Mouse (Mus musculus): Measurements from ENCODE around the gene Cyp46a1. TPM values are rescaled to one million over a fixed set of nuclear protein-coding genes. Genes with fewer than 3 reads are reported as not detected.
A peak's percentile ranks its signal among the peaks of the same experiment; 100 is the strongest.

Cyp46a1 gene
- 4.3 and 5.5 TPM in 2 replicates for polyA plus RNA-seq (2014; fragmentation: Nextera tagmentation; extraction: Ambion mirVana)

- 0% methylated on average over 37 of the region's 56 CpGs for WGBS (ENCODE audit: insufficient replicate concordance)
- peaks cover 45% of the 10 kb centered on the region for H3K27me3 ChIP-seq (ENCODE audit: control insufficient read depth, insufficient read depth, low read length)
Measured at GRCm38 (mm10) chr12:108333895-108334445, at the start of gene Cyp46a1. Gene Cyp46a1, plus strand, starts transcription at chr12:108334381.

GRCm38 (mm10) chr12:108284455-108285224, 49.5 kb upstream of the Cyp46a1 start:
- no peaks in the 10 kb centered on the region for H3K27me3 ChIP-seq (ENCODE audit: control insufficient read depth, insufficient read depth, low read length)
- no peak for ATAC-seq (replicated peaks; ENCODE audit: insufficient number of reproducible peaks, low FRiP score, low TSS enrichment)
- H3K36me3 ChIP-seq (ENCODE audit: control insufficient read depth, insufficient read depth, low read length) = no peaks in the 10 kb centered on the region

More at GRCm38 (mm10) chr12:108333895-108334445, at the start of gene Cyp46a1:
- Histone ChIP-seq H3K9me3 (replicated peaks; ENCODE audit: control insufficient read depth, low read length) (no peaks in the 10 kb centered on the region), H3K4me1 (ENCODE audit: control insufficient read depth, insufficient read depth, low read length) (peaks cover 9% of the 10 kb centered on the region), H3K27ac (ENCODE audit: low read depth, low read length) (peak within 1 kb of the TSS; percentile 51; the same call in 1 of the 2 replicates), H3K36me3 (ENCODE audit: control insufficient read depth, insufficient read depth, low read length) (no peaks in the 10 kb centered on the region), H3K4me3 (ENCODE audit: low read depth, low read length) (peak within 1 kb of the TSS; percentile 62), H3K9ac (ENCODE audit: low read depth, low read length) (peak within 1 kb of the TSS; percentile 69), H3K4me2 (peak within 1 kb of the TSS; percentile 97)
- peak; percentile 90 for ATAC-seq (replicated peaks; ENCODE audit: insufficient number of reproducible peaks, low FRiP score, low TSS enrichment)

GRCm38 (mm10) chr12:108285225-108286011, 48.8 kb upstream of the Cyp46a1 start:
- no peaks in the 10 kb centered on the region for H3K36me3 ChIP-seq (ENCODE audit: control insufficient read depth, insufficient read depth, low read length)
- no peak for ATAC-seq (replicated peaks; ENCODE audit: insufficient number of reproducible peaks, low FRiP score, low TSS enrichment)
- peaks cover 13% of the 10 kb centered on the region; the same call in 1 of the 2 replicates for H3K4me1 ChIP-seq (ENCODE audit: control insufficient read depth, insufficient read depth, low read length)
- 33% methylated on average over 11 of the region's 11 CpGs for WGBS (ENCODE audit: insufficient replicate concordance)
- no peaks in the 10 kb centered on the region for H3K9me3 ChIP-seq (replicated peaks; ENCODE audit: control insufficient read depth, low read length)
- no peak overlapping the region for H3K27ac ChIP-seq (ENCODE audit: low read depth, low read length)
- H3K9ac ChIP-seq (ENCODE audit: low read depth, low read length) = no peak overlapping the region
- H3K4me3 ChIP-seq (ENCODE audit: low read depth, low read length) = no peak overlapping the region
- no peaks in the 10 kb centered on the region for H3K27me3 ChIP-seq (ENCODE audit: control insufficient read depth, insufficient read depth, low read length)
- peak overlapping the region; percentile 29 for H3K4me2 ChIP-seq

More at GRCm38 (mm10) chr12:108284455-108285224, 49.5 kb upstream of the Cyp46a1 start:
- H3K4me3 ChIP-seq (ENCODE audit: low read depth, low read length) = no peak overlapping the region
- WGBS (ENCODE audit: insufficient replicate concordance) = 29% methylated on average over 14 of the region's 14 CpGs
- H3K27ac ChIP-seq (ENCODE audit: low read depth, low read length) = no peak overlapping the region
- H3K9ac ChIP-seq (ENCODE audit: low read depth, low read length) = no peak overlapping the region
- H3K9me3 ChIP-seq (replicated peaks; ENCODE audit: control insufficient read depth, low read length) = no peaks in the 10 kb centered on the region
- H3K4me1 ChIP-seq (ENCODE audit: control insufficient read depth, insufficient read depth, low read length) = peaks cover 13% of the 10 kb centered on the region; the same call in 1 of the 2 replicates
- peak overlapping the region; percentile 29 for H3K4me2 ChIP-seq

- 74% methylated on average over 4 of the region's 4 CpGs for WGBS (ENCODE audit: insufficient replicate concordance)
- H3K9ac ChIP-seq (ENCODE audit: low read depth, low read length) = no peak overlapping the region
- no peak overlapping the region for H3K4me2 ChIP-seq
- H3K36me3 ChIP-seq (ENCODE audit: control insufficient read depth, insufficient read depth, low read length) = no peaks in the 10 kb centered on the region
- H3K27ac ChIP-seq (ENCODE audit: low read depth, low read length) = no peak overlapping the region
- H3K9me3 ChIP-seq (replicated peaks; ENCODE audit: control insufficient read depth, low read length) = no peaks in the 10 kb centered on the region
- no peaks in the 10 kb centered on the region for H3K27me3 ChIP-seq (ENCODE audit: control insufficient read depth, insufficient read depth, low read length)
- no peak for ATAC-seq (replicated peaks; ENCODE audit: insufficient number of reproducible peaks, low FRiP score, low TSS enrichment)
- peaks cover 13% of the 10 kb centered on the region; the same call in 1 of the 2 replicates for H3K4me1 ChIP-seq (ENCODE audit: control insufficient read depth, insufficient read depth, low read length)
- H3K4me3 ChIP-seq (ENCODE audit: low read depth, low read length) = no peak overlapping the region
Measured at GRCm38 (mm10) chr12:108286381-108286780, 47.8 kb upstream of the Cyp46a1 start.

- no peak for ATAC-seq (replicated peaks; ENCODE audit: insufficient number of reproducible peaks, low FRiP score, low TSS enrichment)
- no peak overlapping the region for H3K27ac ChIP-seq (ENCODE audit: low read depth, low read length)
- 87% methylated on average over 8 of the region's 8 CpGs for WGBS (ENCODE audit: insufficient replicate concordance)
- H3K9ac ChIP-seq (ENCODE audit: low read depth, low read length) = no peak overlapping the region
- H3K36me3 ChIP-seq (ENCODE audit: control insufficient read depth, insufficient read depth, low read length) = no peaks in the 10 kb centered on the region
- H3K27me3 ChIP-seq (ENCODE audit: control insufficient read depth, insufficient read depth, low read length) = no peaks in the 10 kb centered on the region
- peaks cover 13% of the 10 kb centered on the region; the same call in 1 of the 2 replicates for H3K4me1 ChIP-seq (ENCODE audit: control insufficient read depth, insufficient read depth, low read length)
- no peak overlapping the region for H3K4me2 ChIP-seq
- no peaks in the 10 kb centered on the region for H3K9me3 ChIP-seq (replicated peaks; ENCODE audit: control insufficient read depth, low read length)
- H3K4me3 ChIP-seq (ENCODE audit: low read depth, low read length) = no peak overlapping the region
Measured at GRCm38 (mm10) chr12:108287011-108287410, 47.2 kb upstream of the Cyp46a1 start.

- Histone ChIP-seq H3K4me1 (ENCODE audit: control insufficient read depth, insufficient read depth, low read length) (peaks cover 18% of the 10 kb centered on the region; the same call in 1 of the 2 replicates), H3K36me3 (ENCODE audit: control insufficient read depth, insufficient read depth, low read length) (no peaks in the 10 kb centered on the region), H3K4me3 (ENCODE audit: low read depth, low read length) (no peak overlapping the region), H3K9me3 (replicated peaks; ENCODE audit: control insufficient read depth, low read length) (no peaks in the 10 kb centered on the region), H3K4me2 (no peak overlapping the region), H3K9ac (ENCODE audit: low read depth, low read length) (no peak overlapping the region), H3K27ac (ENCODE audit: low read depth, low read length) (no peak overlapping the region), H3K27me3 (ENCODE audit: control insufficient read depth, insufficient read depth, low read length) (no peaks in the 10 kb centered on the region)
- 80% methylated on average over 19 of the region's 19 CpGs for WGBS (ENCODE audit: insufficient replicate concordance)
- ATAC-seq (replicated peaks; ENCODE audit: insufficient number of reproducible peaks, low FRiP score, low TSS enrichment) = no peak
Measured at GRCm38 (mm10) chr12:108288127-108288880, 45.9 kb upstream of the Cyp46a1 start.

- Histone ChIP-seq H3K4me1 (ENCODE audit: control insufficient read depth, insufficient read depth, low read length) (0 out of 2 replicates have a peak, but pooled peaks cover 5% of the 10 kb centered on the region), H3K36me3 (ENCODE audit: control insufficient read depth, insufficient read depth, low read length) (no peaks in the 10 kb centered on the region), H3K27ac (ENCODE audit: low read depth, low read length) (no peak overlapping the region), H3K9ac (ENCODE audit: low read depth, low read length) (no peak overlapping the region), H3K27me3 (ENCODE audit: control insufficient read depth, insufficient read depth, low read length) (no peaks in the 10 kb centered on the region), H3K9me3 (replicated peaks; ENCODE audit: control insufficient read depth, low read length) (no peaks in the 10 kb centered on the region), H3K4me2 (peak overlapping the region; percentile 40; the same call in 1 of the 2 replicates), H3K4me3 (ENCODE audit: low read depth, low read length) (no peak overlapping the region)
- WGBS (ENCODE audit: insufficient replicate concordance) = 15% methylated on average over 9 of the region's 9 CpGs
- ATAC-seq (replicated peaks; ENCODE audit: insufficient number of reproducible peaks, low FRiP score, low TSS enrichment) = 0 out of 2 replicates have a peak, but pooled peaks have one; percentile 50
Measured at GRCm38 (mm10) chr12:108292419-108292818, 41.8 kb upstream of the Cyp46a1 start.

GRCm38 (mm10) chr12:108292957-108293356, 41.2 kb upstream of the Cyp46a1 start:
- no peak for ATAC-seq (replicated peaks; ENCODE audit: insufficient number of reproducible peaks, low FRiP score, low TSS enrichment)
- no peaks in the 10 kb centered on the region for H3K9me3 ChIP-seq (replicated peaks; ENCODE audit: control insufficient read depth, low read length)
- H3K4me1 ChIP-seq (ENCODE audit: control insufficient read depth, insufficient read depth, low read length) = 0 out of 2 replicates have a peak, but pooled peaks cover 5% of the 10 kb centered on the region
- no peaks in the 10 kb centered on the region for H3K27me3 ChIP-seq (ENCODE audit: control insufficient read depth, insufficient read depth, low read length)
- no peak overlapping the region for H3K27ac ChIP-seq (ENCODE audit: low read depth, low read length)
- H3K36me3 ChIP-seq (ENCODE audit: control insufficient read depth, insufficient read depth, low read length) = no peaks in the 10 kb centered on the region
- no peak overlapping the region for H3K4me3 ChIP-seq (ENCODE audit: low read depth, low read length)
- H3K9ac ChIP-seq (ENCODE audit: low read depth, low read length) = no peak overlapping the region
- 7% methylated on average over 8 of the region's 8 CpGs for WGBS (ENCODE audit: insufficient replicate concordance)
- peak overlapping the region; percentile 40 for H3K4me2 ChIP-seq
